Mouse (Mus musculus) kidney, postnatal 36 days (tissue): ENCODE results near the gene Gm16253.
A peak's percentile ranks its signal among the peaks of the same experiment; 100 is the strongest.

Experiments used
- DNase-seq, 2 experiments: peaks; one replicate each; pipeline ENCODE4 v3.0.0; 2021 to 2022; ENCODE audit warnings: mixed read lengths in 2 of 2

Gene Gm16253

GRCm38 (mm10) chr3:96573611-96574511 is 2.9 kb upstream of the Gm16253 start:
- DNase-seq, result peak; percentile 62 to 73

- DNase-seq, result peak; percentile 84 to 90
Measured at GRCm38 (mm10) chr3:96575272-96575984, 1.4 kb upstream of the Gm16253 start.

GRCm38 (mm10) chr3:96576005-96576658 is 652 bp upstream of the Gm16253 start:
- DNase-seq, result peak; percentile 87 to 95

- peak in 1 of 2 experiments; percentile 50 for DNase-seq
Measured at GRCm38 (mm10) chr3:96577566-96577965, 782 bp downstream of the Gm16253 start.

- DNase-seq, result no peak
Measured at GRCm38 (mm10) chr3:96578561-96579238, 1.9 kb downstream of the Gm16253 start.

- no peak for DNase-seq
Measured at GRCm38 (mm10) chr3:96579239-96579750, 2.5 kb downstream of the Gm16253 start.

GRCm38 (mm10) chr3:96579885-96580454 is 3.2 kb downstream of the Gm16253 start:
- peak; percentile 89 to 94 for DNase-seq

GRCm38 (mm10) chr3:96581141-96581540 is 4.4 kb downstream of the Gm16253 start:
- DNase-seq, result no peak

- DNase-seq, result no peak
Measured at GRCm38 (mm10) chr3:96581771-96582515, 5.2 kb downstream of the Gm16253 start.

- DNase-seq, result no peak
Measured at GRCm38 (mm10) chr3:96583386-96583785, 6.6 kb downstream of the Gm16253 start.

GRCm38 (mm10) chr3:96590657-96591056 is 13.9 kb downstream of the Gm16253 start:
- no peak for DNase-seq

- peak; percentile 60 to 70 for DNase-seq
Measured at GRCm38 (mm10) chr3:96593374-96593773, 16.6 kb downstream of the Gm16253 start.

- peak; percentile 96 to 97 for DNase-seq
Measured at GRCm38 (mm10) chr3:96593790-96594560, 17.2 kb downstream of the Gm16253 start, which contains the start of gene Polr3gl. TSS of gene Polr3gl (minus strand) at chr3:96594181.

- DNase-seq, result no peak
Measured at GRCm38 (mm10) chr3:96594851-96595250, 18.1 kb downstream of the Gm16253 start.

GRCm38 (mm10) chr3:96595661-96596060 is 18.9 kb downstream of the Gm16253 start:
- DNase-seq, result no peak

GRCm38 (mm10) chr3:96596228-96596707 is 19.5 kb downstream of the Gm16253 start, which contains the start of gene Ankrd34a:
TSS of gene Ankrd34a (plus strand) at chr3:96596636.
- DNase-seq, result peak in 1 of 2 experiments; percentile 70

GRCm38 (mm10) chr3:96596855-96597254 is 20.1 kb downstream of the Gm16253 start:
- DNase-seq, result no peak

- DNase-seq, result peak in 1 of 2 experiments; percentile 27
Measured at GRCm38 (mm10) chr3:96597435-96597891, 20.7 kb downstream of the Gm16253 start.

- DNase-seq, result peak; percentile 59 to 79
Measured at GRCm38 (mm10) chr3:96598156-96599068, 21.6 kb downstream of the Gm16253 start.
